Mouse (Mus musculus) heart, embryonic 13.5 days (tissue): ENCODE measurements around the gene Coq10a. TPM values are rescaled to one million over a fixed set of nuclear protein-coding genes. Genes with fewer than 3 reads are reported as not detected.

Experiments used
- ATAC-seq: fragments of 200-750 bp; cut with Nextera tagmentation; 2 replicates; pipeline ENCODE4 v1.8.0; 2017; ENCODE audit warnings: moderate TSS enrichment; ENCODE audit not compliant: insufficient number of reproducible peaks, low FRiP score, low TSS enrichment; ENCODE audit errors: extremely low read depth
- H3K27ac ChIP-seq: fragments of 300-500 bp; sonication (generic); replicated peaks from 2 replicates; pipeline ENCODE4 v1.5.1; 2015; ENCODE audit warnings: moderate library complexity, mild to moderate bottlenecking, inconsistent platforms
- H3K27me3 ChIP-seq: fragments of 300-500 bp; sonication (generic); replicated peaks from 2 replicates; pipeline ENCODE4 v1.6.1; 2015; ENCODE audit warnings: mild to moderate bottlenecking, inconsistent platforms
- H3K36me3 ChIP-seq: fragments of 300-500 bp; sonication (generic); 2 replicates; pipeline ENCODE4 v1.6.1; 2015; ENCODE audit warnings: mild to moderate bottlenecking, inconsistent platforms
- H3K4me1 ChIP-seq: fragments of 300-500 bp; sonication (generic); 2 replicates; pipeline ENCODE4 v1.6.1; 2015; ENCODE audit warnings: inconsistent platforms
- H3K4me2 ChIP-seq: fragments of 300-500 bp; sonication (generic); 2 replicates; pipeline ENCODE4 v1.6.1; 2015; ENCODE audit warnings: inconsistent platforms, mild to moderate bottlenecking, moderate library complexity
- H3K4me3 ChIP-seq: fragments of 300-500 bp; sonication (generic); 2 replicates; pipeline ENCODE4 v1.5.1; 2015; ENCODE audit warnings: moderate library complexity, mild to moderate bottlenecking, inconsistent platforms
- H3K9ac ChIP-seq: fragments of 300-500 bp; sonication (generic); 2 replicates; pipeline ENCODE4 v1.6.1; 2015; ENCODE audit warnings: inconsistent platforms, mild to moderate bottlenecking, moderate library complexity
- H3K9me3 ChIP-seq: fragments of 300-500 bp; sonication (generic); 2 replicates; pipeline ENCODE4 v1.6.1; 2016; ENCODE audit warnings: inconsistent platforms
- WGBS: fragments of 180-500 bp; shearing (Covaris S2); methylation state at CpG from one replicate; pipeline ENCODE4 v1.1.7; 2015; ENCODE audit warnings: mixed read lengths; 5-methylcytosine and 5-hydroxymethylcytosine counted together
- polyA plus RNA-seq: library from polyadenylated mRNA; unstranded; fragments of >200 nt; fragmentation: Nextera tagmentation; extraction: Ambion mirVana; gene quantifications from 2 replicates; pipeline ENCODE4 v1.2.1, GENCODE M21; 2015

Coq10a gene
- polyA plus RNA-seq, 1 experiment from 2014 or later, result 11.8 TPM

- peaks cover 9% of the 10 kb centered on the region for H3K36me3 ChIP-seq
- no peak overlapping the region for H3K9ac ChIP-seq
- 0 out of 2 replicates have a peak overlapping the region, but pooled peaks have one; percentile 93 for H3K27ac ChIP-seq
- H3K4me2 ChIP-seq, result no peak overlapping the region
- no peaks in the 10 kb centered on the region for H3K27me3 ChIP-seq
- no peak overlapping the region for H3K4me3 ChIP-seq
- no peaks in the 10 kb centered on the region for H3K9me3 ChIP-seq
- no peak for ATAC-seq
- peaks cover 32% of the 10 kb centered on the region for H3K4me1 ChIP-seq
- 72% methylated on average over 5 of the region's 6 CpGs for WGBS
These were observed 1.2 kb upstream of the Coq10a start for GRCm38 (mm10) chr10:128370021-128370420.

- ATAC-seq, result no peak
- 81% methylated on average over 6 of the region's 6 CpGs for WGBS
- no peaks in the 10 kb centered on the region for H3K27me3 ChIP-seq
These were observed 802 bp upstream of the Coq10a start for GRCm38 (mm10) chr10:128369599-128369998.

GRCm38 (mm10) chr10:128369218-128369543 is 384 bp upstream of the Coq10a start:
- no peak; the same call in 1 of the 2 replicates for ATAC-seq

More at GRCm38 (mm10) chr10:128369599-128369998, 802 bp upstream of the Coq10a start:
- H3K27ac ChIP-seq, result peak overlapping the region; percentile 93
- peaks cover 32% of the 10 kb centered on the region for H3K4me1 ChIP-seq
- H3K9ac ChIP-seq, result peak overlapping the region; percentile 86
- peak overlapping the region; percentile 92 for H3K4me2 ChIP-seq
- peaks cover 13% of the 10 kb centered on the region for H3K36me3 ChIP-seq
- H3K9me3 ChIP-seq, result no peaks in the 10 kb centered on the region
- peak overlapping the region; percentile 70 for H3K4me3 ChIP-seq

GRCm38 (mm10) chr10:128367899-128368401 is 847 bp downstream of the Coq10a start:
- Histone ChIP-seq H3K9me3 (no peaks in the 10 kb centered on the region), H3K4me3 (peak overlapping the region; percentile 70), H3K9ac (peak overlapping the region; percentile 86), H3K4me1 (peaks cover 25% of the 10 kb centered on the region), H3K27me3 (no peaks in the 10 kb centered on the region), H3K4me2 (peak overlapping the region; percentile 92), H3K36me3 (peaks cover 30% of the 10 kb centered on the region), H3K27ac (peak overlapping the region; percentile 93)
- whole genome bisulfite sequencing, result 14% methylated on average over 19 of the region's 19 CpGs
- no peak for ATAC-seq

More at GRCm38 (mm10) chr10:128369218-128369543, 384 bp upstream of the Coq10a start:
- Histone ChIP-seq H3K4me1 (peaks cover 32% of the 10 kb centered on the region), H3K9me3 (no peaks in the 10 kb centered on the region), H3K4me2 (peak overlapping the region; percentile 92), H3K9ac (peak overlapping the region; percentile 86), H3K36me3 (peaks cover 17% of the 10 kb centered on the region), H3K27ac (peak overlapping the region; percentile 93), H3K27me3 (no peaks in the 10 kb centered on the region), H3K4me3 (peak overlapping the region; percentile 70)
- WGBS, result 7% methylated on average over 9 of the region's 9 CpGs

GRCm38 (mm10) chr10:128362568-128362967 is 6.2 kb downstream of the Coq10a start:
- H3K36me3 ChIP-seq, result peaks cover 84% of the 10 kb centered on the region
- no peak overlapping the region for H3K27ac ChIP-seq
- WGBS, result 44% methylated on average over 3 of the region's 3 CpGs
- no peak overlapping the region for H3K4me3 ChIP-seq
- ATAC-seq, result no peak
- peaks cover 10% of the 10 kb centered on the region for H3K4me1 ChIP-seq
- no peak overlapping the region for H3K4me2 ChIP-seq
- no peaks in the 10 kb centered on the region for H3K27me3 ChIP-seq
- no peak overlapping the region for H3K9ac ChIP-seq
- no peaks in the 10 kb centered on the region for H3K9me3 ChIP-seq

- H3K27ac ChIP-seq, result no peak overlapping the region
These were observed 7.0 kb downstream of the Coq10a start for GRCm38 (mm10) chr10:128361836-128362235.

GRCm38 (mm10) chr10:128359226-128359625 is 9.6 kb downstream of the Coq10a start:
- H3K9ac ChIP-seq, result no peak overlapping the region
- no peaks in the 10 kb centered on the region for H3K27me3 ChIP-seq
- H3K4me3 ChIP-seq, result no peak overlapping the region
- no peak overlapping the region for H3K27ac ChIP-seq
- no peak overlapping the region for H3K4me2 ChIP-seq
- 0 out of 2 replicates have a peak, but pooled peaks cover 3% of the 10 kb centered on the region for H3K4me1 ChIP-seq
- peaks cover 100% of the 10 kb centered on the region for H3K36me3 ChIP-seq
- no peaks in the 10 kb centered on the region for H3K9me3 ChIP-seq
- WGBS, result 65% methylated on average over 6 of the region's 6 CpGs
- no peak for ATAC-seq

More at GRCm38 (mm10) chr10:128361836-128362235, 7.0 kb downstream of the Coq10a start:
- Histone ChIP-seq H3K4me3 (no peak overlapping the region), H3K4me1 (0 out of 2 replicates have a peak, but pooled peaks cover 3% of the 10 kb centered on the region), H3K9ac (no peak overlapping the region), H3K9me3 (no peaks in the 10 kb centered on the region), H3K36me3 (peaks cover 91% of the 10 kb centered on the region), H3K4me2 (no peak overlapping the region), H3K27me3 (no peaks in the 10 kb centered on the region)
- 83% methylated on average over 6 of the region's 6 CpGs for WGBS
- ATAC-seq, result no peak

- H3K4me2 ChIP-seq, result no peak overlapping the region
- H3K9ac ChIP-seq, result no peak overlapping the region
- no peaks in the 10 kb centered on the region for H3K27me3 ChIP-seq
- no peak overlapping the region for H3K27ac ChIP-seq
- H3K4me3 ChIP-seq, result no peak overlapping the region
- no peak for ATAC-seq
- H3K9me3 ChIP-seq, result no peaks in the 10 kb centered on the region
- 0 out of 2 replicates have a peak, but pooled peaks cover 3% of the 10 kb centered on the region for H3K4me1 ChIP-seq
- WGBS, result 54% methylated on average over 2 of the region's 2 CpGs
- H3K36me3 ChIP-seq, result peaks cover 100% of the 10 kb centered on the region
These were observed 10.0 kb downstream of the Coq10a start for GRCm38 (mm10) chr10:128358796-128359195.

GRCm38 (mm10) chr10:128347541-128347940 is 21.3 kb downstream of the Coq10a start:
- Histone ChIP-seq H3K27me3 (no peaks in the 10 kb centered on the region), H3K9ac (no peak overlapping the region), H3K27ac (0 out of 2 replicates have a peak overlapping the region, but pooled peaks have one; percentile 18), H3K4me2 (no peak overlapping the region), H3K4me3 (no peak overlapping the region), H3K4me1 (peaks cover 46% of the 10 kb centered on the region), H3K9me3 (no peaks in the 10 kb centered on the region), H3K36me3 (peaks cover 38% of the 10 kb centered on the region)
- WGBS, result 85% methylated on average over 8 of the region's 8 CpGs
- ATAC-seq, result no peak

DNA sequence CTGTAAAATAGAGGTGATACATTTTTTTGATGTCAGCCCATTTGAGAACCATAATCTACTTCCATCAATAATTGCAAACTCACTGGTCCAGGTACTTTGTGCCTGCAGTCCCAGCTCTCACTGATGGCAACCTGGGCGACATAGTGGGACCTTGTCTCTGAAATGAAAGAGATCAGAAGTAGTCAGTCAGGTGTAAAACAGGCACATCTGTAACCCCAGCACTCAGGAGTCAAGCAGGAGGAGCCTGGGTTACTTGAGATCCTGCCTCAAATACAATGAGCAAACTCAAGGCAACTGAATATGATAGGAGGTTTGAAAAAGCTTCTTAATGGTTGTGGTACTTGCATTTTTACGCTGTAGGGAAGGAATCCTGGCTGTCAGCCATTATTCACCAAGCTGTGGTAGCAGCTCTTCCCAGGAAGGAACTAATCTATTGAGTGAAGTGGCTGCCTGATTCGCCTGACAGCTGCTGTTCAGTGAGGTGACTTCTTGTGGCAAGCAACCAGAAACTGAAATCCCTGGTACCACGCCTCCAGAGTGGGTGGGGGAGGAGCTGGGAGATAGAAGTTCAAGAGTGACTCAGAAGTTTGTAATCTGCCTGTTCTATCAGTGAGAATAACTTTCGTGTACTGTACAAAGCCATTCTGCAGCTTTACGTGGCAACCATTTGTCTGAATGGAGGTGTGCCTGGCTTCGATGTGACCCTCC is 24.1 kb downstream of the Coq10a start:
- Histone ChIP-seq H3K4me3 (peak overlapping the region; percentile 39), H3K36me3 (peaks cover 24% of the 10 kb centered on the region), H3K9me3 (no peaks in the 10 kb centered on the region), H3K4me1 (peaks cover 73% of the 10 kb centered on the region), H3K27me3 (no peaks in the 10 kb centered on the region), H3K9ac (peak overlapping the region; percentile 71), H3K4me2 (peak overlapping the region; percentile 72), H3K27ac (peak overlapping the region; percentile 93)
- ATAC-seq, result peak; percentile 81; the same call in 1 of the 2 replicates
- WGBS, result 10% methylated on average over 7 of the region's 7 CpGs

DNA sequence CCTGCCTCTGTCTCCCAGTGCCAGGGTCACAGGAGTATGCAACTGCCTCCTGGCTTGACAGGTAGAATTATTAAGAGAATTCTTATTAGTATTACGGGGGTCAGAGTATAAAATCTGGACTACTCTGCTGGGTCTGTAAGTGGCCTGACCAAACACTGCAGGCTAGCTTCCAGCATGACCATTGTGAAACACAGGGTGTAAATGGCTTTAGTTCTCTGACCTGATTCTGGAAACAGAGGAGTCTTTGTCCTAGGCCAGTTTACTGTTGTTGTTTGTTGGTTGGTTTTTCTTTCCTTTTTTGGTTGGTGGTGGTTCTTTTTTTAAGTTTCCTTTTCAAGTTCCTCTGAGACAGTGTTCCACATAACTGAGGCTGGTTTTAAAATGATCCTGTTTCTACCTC is 25.4 kb downstream of the Coq10a start:
- Histone ChIP-seq H3K9me3 (no peaks in the 10 kb centered on the region), H3K4me3 (no peak overlapping the region), H3K4me1 (peaks cover 86% of the 10 kb centered on the region), H3K27me3 (no peaks in the 10 kb centered on the region), H3K4me2 (no peak overlapping the region), H3K27ac (peak overlapping the region; percentile 93; the same call in 1 of the 2 replicates), H3K36me3 (peaks cover 22% of the 10 kb centered on the region), H3K9ac (no peak overlapping the region)
- ATAC-seq, result no peak
- WGBS, result 86% methylated on average over 1 of the region's 1 CpGs
